Mouse (Mus musculus): ENCODE data around the gene Gmcl1.

Gmcl1 gene

GRCm38 (mm10) chr6:86665560-86666307, 67.4 kb downstream of the Gmcl1 start:
- in situ Hi-C loops (cut with MboI, MseI) = no loop called here

- in situ Hi-C loops (cut with MboI, MseI) = no loop called here
Measured at GRCm38 (mm10) chr6:86665076-86665475, 68.1 kb downstream of the Gmcl1 start.

- in situ Hi-C loops (cut with MboI, MseI) = no loop called here
Measured at GRCm38 (mm10) chr6:86660161-86660877, 72.9 kb downstream of the Gmcl1 start.

GRCm38 (mm10) chr6:86658501-86658900, 74.7 kb downstream of the Gmcl1 start:
- in situ Hi-C loops (cut with MboI, MseI) = no loop called here

- in situ Hi-C loops (cut with MboI, MseI) = loop anchor here (5.0 kb wide), 1 partner anchor 107 kb away; no protein-coding TSS in a partner anchor
Measured at GRCm38 (mm10) chr6:86654270-86654916, 78.8 kb downstream of the Gmcl1 start.

- in situ Hi-C loops (cut with MboI, MseI) = loop anchor here (5.0 kb wide), 1 partner anchor 106 kb away; no protein-coding TSS in a partner anchor
Measured at GRCm38 (mm10) chr6:86653026-86653425, 80.2 kb downstream of the Gmcl1 start.

- in situ Hi-C loops (cut with MboI, MseI) = no loop called here
Measured at GRCm38 (mm10) chr6:86646143-86646542, 87.0 kb downstream of the Gmcl1 start.

GRCm38 (mm10) chr6:86645551-86645950, 87.6 kb downstream of the Gmcl1 start:
- in situ Hi-C loops (cut with MboI, MseI) = no loop called here

GRCm38 (mm10) chr6:86644775-86645400, 88.3 kb downstream of the Gmcl1 start:
- in situ Hi-C loops (cut with MboI, MseI) = no loop called here
